Mouse (Mus musculus): ENCODE data around the gene Nxpe5.

- TF ChIP-seq POLR2A (IDR thresholded peaks at IDR 0.05; ENCODE audit: low read depth, low read length) (no peak), CTCF (IDR thresholded peaks at IDR 0.05; ENCODE audit: extremely low read depth, insufficient read length, insufficient replicate concordance, low read depth, low read length) (no peak)
These were observed 65.9 kb downstream of the Nxpe5 start for GRCm38 (mm10) chr5:138291638-138292037.

Data from small intestine, adult 2 months (tissue).